Mouse (Mus musculus) embryo, embryonic 11.5 days (tissue): ENCODE data around the gene Kcnj4.

Experiments used
- DNase-seq: peaks from one replicate; pipeline ENCODE4 v3.0.0-alpha.2; 2012; ENCODE audit warnings: low read depth, low spot score

The Kcnj4 gene

DNA sequence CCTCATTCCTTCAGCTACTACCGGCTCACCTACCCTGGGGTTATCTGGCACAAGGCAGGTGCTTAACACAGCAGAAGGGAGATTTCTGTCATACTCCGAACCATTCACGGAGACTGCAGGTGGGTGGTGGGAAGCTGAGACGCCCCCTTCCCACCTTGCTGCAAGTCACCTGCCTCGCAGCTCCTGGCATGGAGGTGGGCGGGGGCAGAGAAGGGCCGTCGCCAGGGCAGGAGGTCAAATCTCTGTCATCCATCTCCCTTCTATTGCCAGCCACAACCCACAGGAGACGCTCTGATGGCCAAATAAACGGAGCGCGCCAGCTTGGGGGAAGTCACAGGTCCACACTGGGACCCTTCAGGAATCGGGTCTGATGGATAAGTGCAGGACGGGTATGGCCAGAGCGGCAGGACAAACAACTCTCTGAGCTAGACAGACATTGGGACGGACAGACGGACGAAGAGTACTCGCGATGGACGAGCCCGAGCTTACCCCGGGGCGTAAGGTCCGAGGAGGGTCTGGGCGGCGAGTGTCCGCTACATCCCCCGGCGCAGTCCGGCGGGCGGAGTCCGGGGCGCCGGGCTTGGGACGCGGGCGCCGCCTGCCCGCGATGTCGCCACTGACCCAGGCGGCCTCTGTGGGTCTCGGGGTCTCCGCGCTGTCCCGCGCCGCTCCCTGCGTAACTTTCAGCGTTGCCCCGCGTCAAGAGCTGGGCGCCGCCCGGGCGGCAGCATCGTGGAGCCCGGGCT lies at the start of gene Kcnj4:
Kcnj4 (minus strand) TSS at position 535 of the 746 bp plus-strand sequence.
- no peak for DNase-seq

DNA sequence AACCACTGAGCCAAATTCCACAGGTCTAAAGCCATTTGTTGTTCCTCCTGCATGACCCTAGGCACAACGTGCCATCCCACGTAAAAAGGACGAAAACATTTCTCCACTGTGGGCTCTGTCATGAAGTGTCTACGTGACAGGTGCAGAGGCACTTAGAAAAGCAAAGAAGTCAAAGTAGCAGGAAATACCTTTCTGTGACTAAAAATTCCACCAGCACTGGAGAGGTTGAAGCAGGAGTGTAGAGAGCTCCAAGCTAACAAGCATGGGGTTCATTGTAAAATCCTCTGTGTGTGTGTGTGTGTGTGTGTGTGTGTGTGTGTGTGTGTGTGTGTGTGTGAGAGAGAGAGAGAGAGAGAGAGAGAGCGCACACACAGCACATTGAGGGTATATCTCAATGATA lies 47.5 kb upstream of the Kcnj4 start:
- no peak for DNase-seq

DNA sequence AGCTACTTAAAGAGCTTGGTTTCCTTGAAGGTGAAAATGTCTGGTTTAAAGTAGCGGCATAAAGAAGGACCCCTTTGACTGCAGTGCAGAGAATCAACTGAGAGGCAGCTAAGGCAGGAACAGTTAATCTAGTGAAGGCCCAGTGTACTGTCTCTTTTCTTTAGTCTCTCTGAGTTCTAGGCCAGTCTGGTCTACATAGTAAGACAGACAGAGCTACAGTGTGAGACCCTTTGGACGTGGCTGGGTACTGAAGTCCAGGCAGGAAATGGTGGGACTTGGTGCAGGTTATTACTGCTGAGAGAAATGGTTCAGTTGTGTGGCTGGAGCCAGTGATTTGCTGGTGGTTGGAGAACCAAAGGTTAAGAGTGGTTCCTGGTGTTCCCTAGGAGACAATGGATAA lies 43.2 kb upstream of the Kcnj4 start:
- DNase-seq: no peak

DNA sequence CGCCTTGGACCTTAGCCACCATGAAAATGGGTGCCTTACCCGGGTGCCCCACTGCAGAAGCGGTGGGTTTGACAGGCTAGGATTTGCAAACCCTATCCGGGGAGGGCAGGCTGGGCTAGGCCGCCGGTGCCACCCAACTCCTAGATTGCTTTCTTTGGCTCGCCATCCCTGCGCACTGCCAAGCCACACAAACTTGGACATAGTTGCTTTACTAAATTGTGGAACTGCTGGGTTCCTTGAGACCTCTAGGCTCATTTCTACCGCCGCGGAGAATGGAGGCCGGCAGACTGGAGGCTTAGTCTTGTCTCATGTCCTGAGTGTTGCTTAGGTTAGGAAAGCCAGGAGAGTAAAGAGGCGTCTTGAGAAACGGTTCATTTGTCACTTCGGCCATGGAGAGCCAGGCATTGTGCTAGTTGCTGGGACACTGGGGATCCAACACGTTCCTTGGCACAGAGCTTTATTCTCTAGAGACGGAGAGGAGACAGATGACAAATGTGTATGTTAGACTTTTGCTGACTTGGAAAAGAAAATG lies 42.3 kb upstream of the Kcnj4 start:
- no peak for DNase-seq

DNA sequence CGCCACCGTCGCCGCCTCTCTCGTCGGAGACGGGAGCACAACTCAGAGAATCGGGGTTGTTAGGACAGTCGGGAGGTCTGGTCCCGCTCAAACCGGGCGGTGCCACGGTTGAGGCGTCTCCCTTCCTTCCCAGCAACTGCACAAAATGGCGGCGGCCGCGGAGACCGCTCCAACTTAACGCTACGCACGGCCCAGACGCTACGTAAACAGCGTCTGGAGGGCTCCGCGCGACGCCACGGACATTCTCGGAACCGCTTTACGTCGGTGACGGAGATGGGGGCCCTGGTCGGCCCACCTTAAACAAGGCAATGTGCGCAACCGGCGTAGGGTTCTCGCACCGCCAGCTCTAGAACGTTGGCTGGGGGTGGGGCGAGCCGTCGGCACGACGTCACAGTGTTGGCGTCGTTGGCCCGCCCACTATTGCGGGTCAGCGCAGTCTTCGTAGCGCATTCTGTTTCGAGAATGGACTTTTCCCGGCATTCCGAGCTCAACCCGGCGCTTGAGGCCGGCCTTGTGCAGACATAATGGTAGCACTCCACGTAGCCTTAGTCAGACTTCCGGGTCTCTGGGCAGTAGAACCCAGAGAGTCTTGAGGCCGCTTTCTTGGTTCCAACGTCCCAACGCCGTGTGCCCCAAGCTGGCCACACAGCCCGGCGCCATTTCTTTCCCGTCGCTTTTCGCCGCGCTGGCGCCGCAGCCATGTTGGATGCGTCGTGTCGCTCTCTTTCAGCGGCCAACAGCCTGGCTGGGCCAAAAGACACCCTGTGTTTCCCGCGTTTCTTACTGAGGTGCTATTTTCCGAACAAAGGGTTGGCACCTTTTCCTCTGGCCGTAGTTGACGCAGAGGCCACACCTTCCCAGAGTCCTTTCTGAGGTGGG lies 41.6 kb upstream of the Kcnj4 start, which contains the start of gene Ddx17:
Ddx17 (minus strand) TSS at position 332 of the 879 bp plus-strand sequence.
- DNase-seq: peak; percentile 96

DNA sequence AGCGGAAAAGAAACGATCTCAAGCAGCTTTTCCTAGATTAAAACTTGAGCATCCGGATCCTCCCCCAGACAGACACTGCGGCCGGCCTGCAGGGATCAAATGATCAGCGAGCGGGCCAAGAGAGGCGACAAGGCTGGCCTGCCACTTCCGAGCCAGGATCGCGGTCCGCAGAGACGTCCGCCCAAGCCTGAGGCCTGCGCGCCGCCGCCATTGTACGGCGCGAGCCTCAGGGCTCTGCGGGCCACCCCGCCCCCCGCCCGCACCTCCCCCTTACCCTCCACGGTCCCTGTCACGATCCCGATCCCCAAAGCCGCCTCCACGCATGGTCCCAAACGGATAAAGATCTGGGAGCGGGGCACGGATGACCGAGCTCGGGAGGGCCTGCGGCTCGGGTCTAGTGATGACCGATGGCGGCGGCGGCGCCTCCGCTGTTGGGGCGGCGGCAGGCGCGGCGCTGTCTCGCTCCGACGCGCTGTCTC lies 40.9 kb upstream of the Kcnj4 start:
- DNase-seq: peak; percentile 22

DNA sequence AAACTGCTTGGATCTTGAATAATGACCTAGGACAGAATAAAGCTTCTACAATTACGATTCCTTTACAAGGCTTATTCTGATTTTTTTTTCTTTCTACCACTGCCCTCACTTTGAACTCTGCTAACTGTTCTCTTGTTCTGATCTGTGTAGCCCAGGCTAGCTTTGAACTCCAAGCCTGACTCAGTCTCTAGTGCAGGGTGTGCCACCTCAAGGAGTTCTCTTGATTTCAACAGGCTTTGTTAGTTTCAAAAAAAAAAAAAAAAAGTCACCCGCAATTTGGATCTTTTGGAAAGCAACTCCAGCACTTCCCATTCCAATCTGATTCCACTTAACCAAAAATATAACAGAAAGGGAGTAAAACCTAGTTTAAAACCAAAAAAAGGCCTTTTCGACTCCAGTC lies 40.5 kb upstream of the Kcnj4 start:
- DNase-seq: no peak

DNA sequence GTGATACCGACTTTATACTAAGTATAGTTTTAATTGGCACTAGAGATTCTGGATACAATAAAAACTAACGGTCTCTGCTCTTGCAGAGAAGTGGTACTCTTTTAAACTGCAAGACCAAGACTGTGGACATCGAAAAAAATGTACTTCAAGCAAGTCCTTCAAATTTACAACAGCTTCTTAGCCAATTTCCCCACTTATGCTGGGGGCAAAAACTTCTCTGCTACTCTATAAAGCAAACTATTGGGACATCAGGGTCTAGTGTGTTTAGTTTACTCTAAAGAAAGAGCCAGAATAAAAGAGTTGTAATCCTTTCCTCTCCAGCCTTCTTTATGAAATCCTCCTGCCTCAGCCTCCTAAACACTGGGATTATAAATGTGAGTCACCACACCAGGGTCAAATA lies 38.9 kb upstream of the Kcnj4 start:
- DNase-seq: no peak

DNA sequence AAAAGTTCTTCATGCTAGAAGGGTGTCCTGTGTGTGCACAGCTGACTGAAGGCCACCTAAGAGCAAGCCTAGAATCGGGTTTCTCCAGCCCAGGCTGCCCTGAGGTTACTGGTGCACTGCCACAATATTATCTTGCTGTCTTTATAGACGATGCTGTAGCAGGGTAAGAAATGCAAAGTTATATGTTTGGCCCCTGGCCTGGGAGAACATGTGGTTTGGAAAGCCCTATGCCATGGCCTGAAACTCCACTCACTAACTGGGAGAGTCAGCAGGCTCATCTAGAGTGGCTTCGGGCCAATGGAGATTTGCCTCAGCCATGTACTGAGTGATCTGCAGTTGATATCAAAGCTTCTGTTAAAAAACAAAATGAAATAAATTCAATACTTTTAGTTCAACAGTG lies 28.8 kb upstream of the Kcnj4 start:
- DNase-seq: no peak

DNA sequence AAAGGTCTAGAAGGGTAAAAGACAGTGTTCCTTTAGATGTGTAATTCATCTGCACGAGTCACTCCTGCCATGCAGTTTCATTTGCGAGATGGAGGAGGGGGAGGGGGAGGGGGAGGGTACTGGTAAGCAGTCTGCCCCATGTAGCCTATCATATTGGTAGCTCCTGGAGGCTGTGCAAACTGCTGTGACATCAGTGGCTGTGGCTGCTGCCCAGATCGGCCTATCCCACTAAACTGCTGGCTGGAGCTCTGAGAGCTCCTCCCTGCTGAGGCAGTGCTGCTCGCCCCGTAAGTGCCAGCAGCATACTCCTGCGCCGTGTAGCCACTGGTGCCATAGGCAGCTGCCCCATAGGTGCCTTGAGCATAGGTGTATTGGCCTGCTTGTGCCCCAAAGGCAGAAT lies 24.9 kb upstream of the Kcnj4 start:
- no peak for DNase-seq

DNA sequence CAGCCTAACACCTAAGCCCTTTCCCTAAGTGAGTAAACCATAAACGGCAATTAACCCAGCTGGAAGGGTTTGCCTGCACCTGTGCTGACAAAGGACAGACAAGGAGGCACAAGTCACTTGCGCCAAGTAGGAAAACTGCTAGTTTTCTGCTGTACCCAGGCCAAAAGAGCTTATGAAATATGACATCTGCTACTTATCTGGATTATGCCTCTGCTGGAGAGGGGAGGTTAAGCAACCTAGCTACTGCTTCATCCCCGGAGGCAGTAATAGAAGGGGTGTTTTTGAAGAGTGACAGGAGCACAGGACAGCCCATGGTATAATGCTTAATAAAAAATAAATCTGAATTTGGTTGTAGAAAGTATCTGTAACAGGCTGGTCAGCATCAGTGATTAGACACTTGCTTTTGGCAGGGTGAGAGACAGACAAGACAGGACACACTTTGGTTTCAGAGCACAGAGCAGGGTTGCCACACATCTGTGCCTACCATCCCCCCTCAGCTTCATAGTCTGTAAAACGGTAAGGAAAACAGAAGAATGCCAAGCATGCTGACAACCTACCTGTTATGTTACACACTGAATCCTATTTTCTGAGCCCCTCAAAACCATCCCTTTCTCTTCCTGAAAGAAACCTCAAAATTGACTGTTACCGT lies 23.1 kb upstream of the Kcnj4 start:
- no peak for DNase-seq

DNA sequence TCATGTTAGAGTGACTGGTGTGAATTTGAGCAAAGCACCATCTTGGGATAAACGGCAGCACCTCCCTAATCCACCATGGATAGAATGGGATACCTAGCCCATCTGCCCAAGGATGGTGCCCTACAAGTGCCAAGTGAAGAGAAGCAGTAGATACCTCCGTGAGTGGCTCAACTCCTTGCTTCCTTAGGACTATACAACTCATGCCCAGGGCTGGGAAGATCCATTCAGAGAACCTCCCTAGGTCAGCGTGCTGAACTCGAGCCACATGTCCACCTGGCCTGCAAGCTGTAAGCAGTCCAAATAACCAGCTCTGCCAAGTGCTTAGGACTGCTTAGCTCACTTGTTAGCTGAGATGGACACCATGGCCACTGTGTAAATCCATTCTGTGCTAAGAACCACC lies 22.2 kb upstream of the Kcnj4 start:
- DNase-seq: no peak

DNA sequence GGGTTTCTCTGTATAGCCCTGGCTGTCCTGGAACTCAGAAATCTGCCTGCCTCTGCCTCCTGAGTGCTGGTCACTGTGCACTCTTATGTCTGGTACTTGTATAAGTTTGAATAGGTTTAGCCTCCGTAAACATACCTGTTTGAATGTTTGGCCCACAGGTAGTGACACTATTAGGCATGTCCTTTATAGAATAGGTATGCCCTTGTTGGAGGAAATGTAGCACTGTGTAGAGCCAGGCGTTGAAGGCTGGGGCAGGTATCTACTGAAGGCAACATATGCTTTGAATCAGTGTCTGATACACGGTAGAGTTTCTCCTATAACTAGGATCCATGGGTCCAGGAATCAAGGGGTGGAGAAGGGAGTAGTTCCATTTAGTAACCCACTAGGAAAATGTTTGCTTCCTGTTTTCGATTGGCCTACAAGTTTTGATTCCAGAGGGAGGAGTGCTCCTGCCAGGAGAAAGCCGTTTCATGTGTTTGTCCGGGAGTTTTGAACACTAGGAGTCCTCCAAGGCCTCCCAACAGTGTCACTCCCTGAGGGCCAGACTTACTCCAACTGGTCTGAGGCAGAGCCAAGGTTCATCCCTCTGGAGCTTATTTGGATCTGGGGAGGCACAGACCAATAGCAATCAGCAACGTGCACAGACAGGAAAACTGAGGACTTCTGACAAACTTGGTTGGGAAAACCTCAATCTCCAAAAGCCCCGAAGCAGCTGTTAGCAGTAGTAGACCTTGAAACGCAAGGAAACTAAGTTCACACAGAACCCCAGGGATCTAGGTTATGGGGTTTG lies 21.1 kb upstream of the Kcnj4 start:
- DNase-seq: no peak

DNA sequence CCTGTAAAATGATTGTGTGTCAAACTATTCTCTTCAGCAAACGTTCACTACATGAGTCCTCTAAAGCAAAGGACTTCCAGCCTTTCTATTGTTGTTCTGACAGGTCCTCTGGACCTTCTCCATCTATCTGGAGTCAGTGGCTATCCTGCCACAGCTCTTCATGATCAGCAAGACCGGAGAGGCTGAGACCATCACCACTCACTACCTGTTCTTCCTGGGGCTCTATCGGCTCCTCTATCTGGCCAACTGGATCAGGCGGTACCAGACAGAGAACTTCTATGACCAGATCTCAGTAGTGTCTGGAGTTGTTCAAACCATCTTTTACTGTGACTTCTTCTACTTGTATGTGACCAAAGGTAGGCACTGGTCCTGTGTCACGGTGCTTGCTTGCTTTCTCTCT lies 20.5 kb upstream of the Kcnj4 start:
- DNase-seq: no peak

DNA sequence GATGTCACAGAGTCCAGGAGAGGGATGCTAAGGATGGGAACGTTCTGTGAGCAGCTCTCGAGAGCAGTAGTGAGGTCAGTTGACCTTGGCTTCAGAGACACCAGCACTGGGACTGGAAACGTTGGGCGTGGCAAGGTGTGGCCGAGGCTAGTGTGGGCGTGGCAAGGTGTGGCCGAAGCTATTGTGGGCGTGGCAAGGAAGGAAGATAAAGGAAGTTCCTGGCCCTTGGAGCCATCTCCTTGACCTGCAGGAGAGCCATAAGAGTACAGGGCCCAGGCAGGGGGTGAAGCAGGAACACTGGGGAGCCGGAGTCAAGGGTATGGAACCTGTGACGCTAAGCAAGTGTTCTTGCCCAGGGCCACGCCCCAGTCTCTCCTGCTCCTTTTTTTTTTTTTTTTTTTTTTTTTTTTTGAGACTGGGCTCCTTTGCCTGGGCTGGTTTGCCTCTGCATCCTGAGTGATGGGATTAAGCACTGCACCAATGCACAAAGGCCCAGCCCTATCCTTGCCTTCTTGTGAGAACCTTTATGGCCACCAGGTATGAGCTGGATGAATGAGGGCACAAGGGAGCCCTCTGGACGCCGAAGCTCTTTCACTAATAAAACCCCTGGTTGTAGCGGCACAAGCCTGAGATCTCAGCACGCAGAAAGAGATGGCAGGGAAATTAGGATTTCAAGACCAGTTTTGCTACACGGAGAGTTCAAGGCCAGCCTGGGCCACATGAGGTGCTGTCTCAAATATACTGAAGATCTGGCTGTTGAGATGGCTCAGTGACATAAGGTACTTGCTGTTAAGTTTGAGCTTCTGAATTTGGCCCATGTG lies 14.6 kb upstream of the Kcnj4 start:
- no peak for DNase-seq

DNA sequence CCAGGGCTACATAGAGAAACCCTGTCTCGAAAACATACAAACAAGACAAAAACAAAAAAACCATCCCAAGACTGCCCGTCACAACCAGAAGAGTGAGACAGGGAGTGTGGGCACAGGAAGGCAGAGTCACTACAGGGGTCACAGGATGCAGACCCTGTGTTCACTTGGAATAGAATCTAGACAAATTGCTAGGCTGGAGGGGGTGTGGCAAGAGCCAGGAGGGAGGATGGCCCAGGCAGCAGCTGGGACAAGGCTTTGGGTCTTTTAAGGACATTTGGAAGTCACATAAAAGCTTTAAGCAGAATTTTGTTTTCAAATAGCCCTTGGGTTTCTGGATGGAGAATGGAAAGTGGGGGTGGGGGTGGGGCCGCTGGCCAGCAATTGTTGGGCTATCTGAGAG lies 13.5 kb upstream of the Kcnj4 start:
- no peak for DNase-seq

DNA sequence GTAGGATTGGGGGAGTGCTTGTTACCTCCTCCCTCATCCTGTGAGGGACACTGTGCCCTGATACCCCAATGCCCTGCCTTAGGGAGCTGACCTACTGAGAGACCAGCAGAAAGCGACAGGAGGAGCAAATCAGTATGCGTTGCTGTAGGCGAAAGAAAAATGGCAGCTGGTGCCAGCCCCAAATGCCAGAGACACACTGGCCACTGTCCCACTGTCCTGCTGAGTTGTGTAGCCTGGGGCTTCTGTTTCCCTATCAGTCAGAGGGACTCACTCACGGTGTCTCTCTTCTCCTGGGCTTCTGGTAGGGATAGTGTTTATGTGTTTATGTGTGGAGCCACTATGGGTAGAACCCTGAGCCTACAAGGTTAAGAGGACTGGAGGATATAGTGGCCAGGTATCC lies 12.7 kb upstream of the Kcnj4 start:
- DNase-seq: no peak

DNA sequence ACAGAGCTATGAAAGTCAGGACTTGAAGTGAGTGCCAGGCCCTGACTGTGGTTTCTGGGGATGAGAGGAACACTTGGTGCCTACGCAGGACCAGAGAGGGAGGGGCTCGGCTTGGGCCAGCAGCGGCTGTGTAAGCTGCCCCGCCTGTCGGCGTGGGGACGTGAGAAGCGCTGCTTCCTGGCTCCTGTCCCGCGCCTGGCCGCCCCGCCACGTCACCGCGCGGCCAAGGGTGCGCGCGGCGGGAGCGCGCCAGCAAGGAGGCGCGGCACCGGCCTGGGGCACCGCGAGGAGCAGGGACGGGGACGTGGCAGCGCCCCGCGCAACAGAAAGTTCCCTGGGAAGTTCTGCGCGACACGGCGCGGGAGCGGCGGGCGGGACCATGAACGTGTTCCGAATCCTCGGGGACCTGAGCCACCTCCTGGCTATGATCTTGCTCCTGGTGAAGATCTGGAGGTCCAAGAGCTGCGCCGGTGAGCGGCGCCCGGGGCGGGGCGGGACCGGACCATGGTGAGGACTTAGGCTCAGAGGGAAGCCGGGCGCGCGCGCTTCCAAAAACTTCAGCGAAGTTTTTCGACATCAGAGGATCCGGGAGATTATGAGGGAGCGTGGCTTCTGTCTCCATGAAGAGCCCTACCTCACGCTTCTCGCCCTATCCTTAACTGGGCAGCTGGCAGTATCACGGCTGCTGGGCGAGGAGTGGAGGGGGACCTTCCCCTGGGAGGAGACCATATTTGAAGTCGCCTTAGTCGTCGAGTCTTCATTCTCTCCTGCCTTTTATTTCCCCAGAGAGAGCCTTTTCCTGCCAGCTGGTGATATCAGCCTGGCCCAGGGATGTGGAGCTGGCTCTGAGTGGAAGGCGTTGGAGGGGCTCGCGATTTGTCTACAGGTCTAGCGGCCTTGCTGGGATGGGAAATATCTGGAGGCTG lies 11.4 kb upstream of the Kcnj4 start, which contains the start of gene Kdelr3:
Kdelr3 (plus strand) TSS at position 241 of the 926 bp plus-strand sequence.
- DNase-seq: peak; percentile 51

DNA sequence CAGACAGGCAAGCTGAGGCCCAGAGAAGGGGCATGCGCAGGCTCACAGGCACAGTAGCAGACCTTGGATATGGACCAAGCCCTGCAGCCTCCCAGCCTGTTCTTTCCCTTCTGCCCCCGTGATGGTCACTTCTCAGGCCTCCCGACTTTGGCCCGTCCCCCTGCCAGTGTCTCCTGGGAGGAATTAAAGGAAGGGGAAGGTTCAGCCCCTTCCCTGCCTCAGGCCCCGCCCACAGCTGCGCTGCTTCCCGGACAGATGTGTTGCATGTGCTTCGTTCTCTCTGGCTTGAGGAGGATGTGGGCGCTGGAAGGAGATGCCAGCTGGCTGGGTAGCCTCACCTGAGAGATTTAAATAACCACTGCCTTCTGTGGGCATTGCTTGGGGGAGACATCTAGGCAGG lies 8.9 kb upstream of the Kcnj4 start:
- DNase-seq: no peak
